Mouse (Mus musculus) embryonic fibroblast, embryonic 13.5 days (primary cell): ENCODE measurements around the gene Olfr145.

Source experiments
- CTCF ChIP-seq: IDR thresholded peaks from 2 replicates; pipeline ENCODE4 v1.5.1; 2011; ENCODE audit warnings: mild to moderate bottlenecking, control low read depth, low read length, moderate library complexity, borderline replicate concordance; ENCODE audit not compliant: insufficient read depth
- POLR2A ChIP-seq: IDR thresholded peaks from 2 replicates; pipeline ENCODE4 v1.6.1; 2011; ENCODE audit warnings: low read depth, mild to moderate bottlenecking, control low read depth, low read length, moderate library complexity

DNA sequence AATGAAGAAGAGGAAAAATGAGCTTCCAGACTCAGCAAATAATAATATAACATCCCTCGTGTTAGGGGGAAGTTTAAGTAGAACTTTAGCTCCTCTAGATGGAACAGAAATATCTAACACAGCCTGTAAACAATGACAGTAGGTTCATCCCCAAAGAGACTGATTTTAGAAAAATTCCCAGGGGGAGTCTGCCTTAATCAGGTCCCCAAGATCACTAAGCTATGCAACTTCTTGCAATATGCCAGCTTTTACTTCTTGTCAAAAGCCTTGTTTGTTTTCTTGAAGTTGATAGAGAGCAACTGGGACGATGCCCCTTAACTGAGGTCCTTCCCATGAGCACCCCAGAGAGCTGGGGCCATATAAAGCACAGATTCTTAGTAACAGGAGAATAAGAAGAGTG is 21.0 kb downstream of the Olfr145 start, which contains the start of gene Olfr878:
- TF ChIP-seq CTCF, result no peak
- no peak for TF ChIP-seq POLR2A
